Mouse (Mus musculus): ENCODE results near the gene Fli1.

The Fli1 gene

DNA sequence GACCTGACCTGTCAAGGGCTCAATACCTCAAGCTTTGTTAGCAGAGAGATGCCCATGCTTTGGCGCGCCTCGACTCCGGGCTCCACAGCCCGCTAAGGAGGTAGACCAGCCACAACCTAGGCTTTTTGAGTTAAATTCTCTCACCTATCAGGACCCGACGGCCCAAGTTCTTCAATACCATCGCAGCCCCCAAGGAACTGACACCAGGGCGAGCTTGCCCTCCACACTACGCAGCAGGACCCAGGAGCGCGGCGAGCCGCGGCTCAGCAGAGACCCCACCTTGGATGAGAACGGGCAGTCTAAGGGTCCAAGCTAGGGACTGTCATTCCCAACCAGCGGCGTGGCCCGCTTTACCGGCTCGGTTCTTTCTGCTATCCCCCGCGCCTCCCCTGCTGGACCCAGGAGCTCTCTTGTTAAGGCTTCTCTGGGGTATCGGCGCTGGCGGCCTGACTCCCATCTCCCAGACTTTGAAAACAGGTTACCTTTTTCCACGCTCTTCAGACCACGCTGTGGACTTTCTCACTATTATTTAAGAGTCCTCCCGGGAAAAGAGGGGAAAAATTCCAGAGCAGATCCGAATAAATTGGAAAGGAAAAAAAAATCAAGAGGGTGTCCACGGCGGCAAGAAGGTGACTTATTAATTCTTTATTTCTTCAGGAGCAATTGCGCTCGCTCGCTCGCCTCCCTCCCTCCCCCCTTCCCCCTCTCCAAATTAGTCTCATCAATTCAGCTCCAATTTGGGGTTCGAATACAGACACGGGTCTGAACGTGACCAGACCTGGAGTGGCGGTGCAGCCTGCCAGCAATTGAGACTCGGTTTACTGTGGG is at the start of gene Fli1:
TSS of gene Fli1 (minus strand) at position 650 of the 828 bp plus-strand sequence.
- peak; percentile 58 for DNase-seq (ENCODE audit: low read depth)

DNA sequence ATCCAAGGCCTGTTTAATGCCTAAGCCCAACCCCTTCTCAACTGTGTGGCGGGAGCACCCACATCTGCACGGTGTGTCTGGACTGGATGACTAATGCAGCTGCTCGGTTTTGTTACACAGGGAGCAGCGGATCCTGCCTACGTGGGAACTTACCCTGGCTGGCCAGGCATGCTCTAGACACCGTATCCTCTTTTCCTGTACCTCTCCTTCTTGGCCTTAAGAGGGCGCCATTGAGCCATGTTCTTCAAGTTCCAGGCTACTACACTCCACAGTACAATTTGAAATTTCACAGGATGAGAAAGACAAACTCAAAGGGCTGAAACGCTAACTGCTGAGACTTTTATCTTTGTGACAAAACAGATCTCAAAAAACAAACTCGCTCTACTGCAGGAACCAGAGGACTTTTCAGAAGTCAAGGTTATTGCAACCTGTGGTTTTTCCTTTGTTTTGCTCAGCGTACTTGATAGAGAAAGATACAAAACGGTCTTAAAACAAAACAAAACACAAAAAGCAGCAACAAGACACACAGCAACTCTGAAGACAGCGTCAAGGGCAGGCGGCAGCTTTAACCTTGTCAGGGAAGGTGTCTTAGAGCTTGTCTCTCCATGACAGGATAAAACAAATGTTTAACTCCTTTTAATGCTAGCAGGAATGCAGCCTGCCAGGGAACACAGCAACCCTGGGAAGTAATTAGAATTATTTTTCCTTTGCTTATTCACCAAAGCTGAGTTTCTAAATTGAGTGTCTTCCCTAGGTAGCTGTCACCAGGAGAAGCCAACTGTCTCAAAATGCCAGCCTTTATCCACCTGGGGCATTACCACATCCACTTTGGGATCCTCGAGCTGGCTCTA is 49.3 kb upstream of the Fli1 start:
- DNase-seq (ENCODE audit: low read depth), result peak; percentile 97

DNA sequence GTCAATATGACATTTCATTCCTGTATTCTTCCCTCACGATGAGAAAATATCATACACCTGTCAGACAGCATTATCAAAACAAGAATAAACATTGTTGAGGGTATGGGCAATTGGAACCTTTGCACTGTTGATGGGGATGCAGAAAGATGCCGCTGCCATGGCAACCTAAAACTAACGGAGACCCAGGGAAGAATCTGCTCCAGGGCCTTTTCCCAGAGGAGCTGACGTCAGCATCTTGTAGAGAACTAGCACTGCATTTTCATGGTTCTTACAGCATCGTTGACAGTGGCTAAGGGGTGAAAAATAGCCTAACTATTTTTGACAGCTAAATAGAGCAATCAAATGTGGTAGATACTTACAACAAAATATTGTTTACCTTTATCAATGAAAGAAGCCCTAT is 47.9 kb upstream of the Fli1 start:
- no peak for DNase-seq (ENCODE audit: low read depth)

DNA sequence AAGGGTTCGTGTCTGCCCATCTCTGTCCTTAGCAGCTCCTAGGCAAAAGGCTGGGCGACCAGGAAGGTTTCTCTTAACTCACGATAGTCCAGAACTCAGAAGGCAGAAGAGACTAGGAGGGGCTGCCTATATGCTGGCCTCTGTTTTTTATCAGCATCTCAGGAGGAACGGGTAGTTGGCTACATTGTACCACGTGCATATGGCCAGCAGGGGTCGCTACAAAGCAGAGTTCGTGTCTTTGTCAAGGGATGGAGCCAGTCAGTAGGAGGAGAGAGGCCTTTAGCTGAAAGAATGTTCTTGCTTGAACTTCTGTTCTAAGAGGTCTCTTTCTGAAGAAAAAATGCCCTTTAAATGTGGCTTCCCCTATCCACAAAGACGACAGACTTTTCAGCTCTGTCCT is 47.2 kb upstream of the Fli1 start:
- DNase-seq (ENCODE audit: low read depth), result peak; percentile 94

DNA sequence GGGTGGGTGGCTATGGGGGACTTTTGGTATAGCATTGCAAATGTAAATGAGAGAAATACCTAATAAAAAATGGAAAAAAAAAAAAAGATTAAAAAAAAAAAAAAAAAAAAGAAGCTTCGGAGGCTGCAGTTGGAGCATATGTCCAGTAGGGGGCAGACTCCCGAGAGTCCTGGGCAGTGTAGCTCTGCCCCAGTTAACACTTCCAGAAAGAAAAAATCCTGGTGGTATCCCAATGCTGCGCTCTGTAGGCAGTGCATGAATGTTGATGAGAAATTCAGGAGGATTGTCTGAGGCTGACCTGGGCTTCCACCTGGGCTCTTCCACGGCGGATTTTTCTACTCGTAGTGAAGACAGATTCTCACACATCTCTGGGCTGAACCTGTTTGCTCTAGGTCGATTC is 42.7 kb upstream of the Fli1 start:
- DNase-seq (ENCODE audit: low read depth), result peak; percentile 49

DNA sequence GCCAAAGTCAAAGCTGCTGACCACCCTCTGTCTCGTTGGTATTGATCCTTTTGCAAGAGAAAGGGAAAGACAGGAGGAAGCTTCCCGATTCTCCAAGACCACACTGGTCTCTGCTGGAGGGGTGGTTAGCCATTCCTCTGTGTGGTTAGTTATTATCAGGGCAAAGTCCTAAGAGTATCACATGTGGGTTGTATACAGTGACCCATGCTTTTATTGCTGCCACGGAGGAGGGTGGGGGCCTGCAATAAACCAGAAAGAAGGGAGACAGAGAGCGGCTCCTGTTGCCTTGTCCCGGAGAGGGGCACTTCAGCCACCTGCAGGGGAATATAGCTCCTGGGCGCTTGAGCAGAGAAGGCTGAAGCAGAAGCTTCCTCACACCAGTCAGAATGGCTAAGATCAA is 41.2 kb upstream of the Fli1 start:
- DNase-seq (ENCODE audit: low read depth), result no peak

DNA sequence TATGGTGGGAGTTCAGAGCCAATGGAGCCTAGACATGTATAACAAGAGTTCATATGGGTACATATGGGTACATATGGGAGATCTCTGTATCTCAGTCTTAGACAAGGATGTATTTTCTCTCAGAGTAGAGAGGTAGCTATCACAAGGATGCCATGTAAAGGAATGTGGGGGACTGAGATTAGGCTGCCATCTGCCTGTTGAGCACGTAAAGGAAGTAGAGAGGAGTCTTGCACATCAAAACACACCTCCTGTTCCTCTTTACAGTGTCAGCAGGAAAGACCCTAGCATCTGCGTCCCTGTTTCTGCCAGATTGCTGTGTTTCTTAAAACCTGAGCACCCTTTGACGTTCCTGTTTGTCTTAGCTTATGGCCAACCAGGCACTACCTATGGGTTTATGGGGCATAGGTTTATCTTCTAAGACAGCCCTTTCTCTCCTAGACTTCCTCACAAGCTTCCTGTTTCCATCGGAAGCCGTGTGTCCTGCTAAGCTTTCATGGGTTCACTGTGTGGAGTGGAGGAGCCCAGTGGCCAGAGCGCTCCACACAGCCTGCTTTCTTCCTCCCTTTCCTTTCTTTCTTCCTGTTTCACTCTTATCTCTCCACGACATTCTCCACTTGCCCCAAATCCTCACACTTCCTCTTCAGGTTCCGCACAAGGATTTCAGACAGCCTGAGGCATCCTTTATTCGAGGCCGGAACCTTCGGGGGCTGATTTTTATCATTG is 39.4 kb upstream of the Fli1 start:
- DNase-seq (ENCODE audit: low read depth), result peak; percentile 76

DNA sequence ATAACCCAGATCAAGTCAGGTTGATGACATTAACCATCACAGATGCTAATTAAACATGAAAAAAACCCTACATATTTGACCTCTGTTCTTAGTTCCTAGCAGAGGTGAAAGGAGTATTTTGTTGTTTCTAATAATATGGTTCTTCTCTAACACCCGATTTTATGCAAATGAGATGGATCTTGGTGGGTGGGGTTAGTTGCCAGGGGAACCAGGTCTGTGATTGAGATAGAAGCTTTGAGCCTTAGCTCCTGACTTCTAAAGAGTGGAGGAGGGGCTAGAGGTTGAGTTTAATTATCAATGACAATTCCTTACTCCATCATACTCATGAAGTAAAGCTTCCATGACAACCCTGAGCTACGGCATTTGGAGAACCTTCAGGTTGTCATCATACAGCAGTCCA is 35.8 kb upstream of the Fli1 start:
- no peak for DNase-seq (ENCODE audit: low read depth)

DNA sequence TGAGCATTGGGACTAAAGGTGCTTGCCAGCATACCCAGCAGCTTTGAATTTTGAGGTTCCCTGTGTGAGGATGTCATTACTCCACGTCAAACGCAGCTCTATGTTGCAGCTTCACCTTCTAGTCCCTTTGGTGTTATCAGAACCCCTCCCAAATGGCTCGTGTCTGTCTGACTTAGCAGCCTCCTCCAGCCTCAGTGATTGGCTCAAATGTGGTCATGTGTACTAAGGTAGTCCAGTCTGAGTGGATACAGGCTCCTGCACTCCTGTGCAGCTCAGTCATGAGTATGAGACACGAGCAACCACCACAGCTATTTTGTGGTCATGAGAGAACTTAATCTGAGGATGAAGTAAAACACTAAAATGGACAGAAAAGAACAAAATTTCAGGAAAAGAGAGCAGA is 31.0 kb upstream of the Fli1 start:
- DNase-seq (ENCODE audit: low read depth), result no peak

DNA sequence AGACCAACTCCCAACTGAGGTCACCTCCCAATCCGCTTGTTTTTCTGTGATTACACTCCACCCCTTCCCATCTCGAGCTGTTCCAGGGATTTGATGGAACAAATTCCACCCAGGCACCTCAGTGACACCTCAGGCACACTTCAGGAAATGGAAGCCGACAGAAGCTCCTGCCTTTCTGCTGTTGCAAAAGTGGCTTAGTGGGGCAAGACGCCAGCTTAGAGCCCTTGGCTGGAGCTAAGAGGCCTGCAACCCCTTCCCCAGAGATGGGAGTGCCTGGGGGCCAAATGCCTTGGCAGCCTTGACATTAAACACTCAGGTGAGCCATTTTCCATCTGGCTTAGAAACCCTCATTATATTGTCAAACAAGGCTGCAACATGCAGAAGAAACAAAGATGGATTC is 29.0 kb upstream of the Fli1 start:
- no peak for DNase-seq (ENCODE audit: low read depth)

DNA sequence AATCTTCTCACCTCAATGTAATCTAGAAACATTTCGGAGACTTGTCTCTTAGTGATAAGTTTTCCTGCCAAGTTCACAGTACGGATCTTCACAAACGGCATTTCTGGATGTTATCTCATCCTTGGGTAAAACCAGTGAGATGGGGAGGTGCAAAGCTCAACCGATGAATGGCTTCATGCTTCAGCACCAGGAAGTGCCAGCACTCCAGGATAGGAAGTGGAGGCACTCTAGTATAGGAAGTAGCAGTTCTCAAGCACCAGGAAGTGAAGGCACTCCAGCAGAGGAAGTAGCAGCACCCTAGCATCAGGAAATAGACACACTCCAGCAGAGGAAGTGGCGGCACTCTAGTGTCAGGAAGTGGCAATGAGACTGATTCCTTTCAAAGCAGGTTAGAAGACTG is 27.9 kb upstream of the Fli1 start:
- DNase-seq (ENCODE audit: low read depth), result peak; percentile 81

DNA sequence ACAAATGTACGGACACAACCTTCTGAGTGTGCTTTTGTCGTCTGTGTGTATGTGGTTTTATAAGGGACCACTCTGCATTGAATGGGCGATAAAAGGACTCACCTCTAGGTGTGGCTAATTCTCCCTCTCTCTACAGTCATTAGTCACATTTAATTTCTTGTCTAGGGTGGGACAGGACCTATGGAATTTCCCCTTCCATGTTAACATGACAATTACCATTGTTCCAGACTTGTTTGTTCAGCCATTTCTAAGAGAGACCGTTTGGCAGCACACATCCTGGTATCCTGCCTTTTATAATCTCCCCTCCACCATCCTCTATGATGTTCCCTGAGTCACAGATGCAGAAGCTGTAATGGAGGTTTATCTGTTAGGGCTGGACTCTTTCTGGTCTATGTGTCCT is 26.6 kb upstream of the Fli1 start:
- no peak for DNase-seq (ENCODE audit: low read depth)

DNA sequence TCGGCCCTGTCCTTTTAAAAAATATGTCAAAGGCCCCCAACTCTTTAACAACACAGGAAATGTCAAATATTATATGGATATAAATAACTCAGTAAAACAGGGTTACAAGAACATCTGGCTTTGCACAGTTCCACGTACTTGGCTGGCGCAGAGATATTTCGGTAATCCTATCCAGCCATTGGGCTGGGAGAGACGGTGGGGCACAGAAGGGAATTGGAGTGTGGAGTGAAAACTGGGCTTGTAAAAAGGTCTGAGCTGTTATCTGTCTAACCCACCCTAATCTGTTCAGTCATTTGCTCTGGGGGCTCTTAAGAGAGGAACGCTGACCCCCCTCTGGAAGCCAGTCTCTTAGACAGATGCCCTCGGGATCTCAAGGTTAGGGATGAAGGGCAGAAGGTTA is 24.9 kb upstream of the Fli1 start:
- no peak for DNase-seq (ENCODE audit: low read depth)

DNA sequence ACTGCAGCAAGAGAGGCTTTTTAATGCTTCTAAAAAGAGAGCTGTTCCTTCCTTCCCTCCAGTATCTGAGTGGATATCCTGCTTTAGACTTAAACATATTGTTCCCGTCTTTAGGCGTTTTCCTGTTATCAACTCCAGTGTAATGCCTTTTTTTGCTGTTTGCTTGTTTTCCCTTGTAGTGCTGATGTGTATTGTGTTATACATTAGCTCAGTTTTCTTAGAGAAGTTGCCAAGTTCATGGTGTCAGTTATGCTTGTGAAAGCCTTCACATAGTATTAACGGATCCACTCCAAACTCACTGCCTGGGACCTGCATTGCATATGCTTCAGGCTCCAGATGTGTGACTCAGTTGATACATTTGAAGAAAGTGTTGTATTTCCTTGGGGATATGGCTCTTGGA is 22.6 kb upstream of the Fli1 start:
- no peak for DNase-seq (ENCODE audit: low read depth)

DNA sequence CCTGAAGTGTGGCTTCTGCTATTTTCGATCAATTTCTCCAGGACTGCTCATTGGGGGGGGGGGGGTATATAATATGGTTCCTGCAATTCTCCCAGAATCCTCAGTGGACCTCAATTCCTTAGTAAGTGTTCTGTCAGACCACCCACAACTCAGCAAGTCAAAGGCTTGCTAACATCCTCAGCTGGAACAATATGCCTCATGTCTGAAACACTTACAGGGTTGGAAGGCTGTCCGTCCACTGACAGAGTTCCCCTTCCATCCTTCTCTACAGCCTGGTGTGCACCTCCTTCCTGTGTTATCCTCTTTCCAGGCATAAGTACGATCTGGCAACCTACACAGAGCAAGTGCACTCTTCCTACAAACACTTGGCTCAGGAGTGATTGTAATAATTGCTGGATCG is 20.2 kb upstream of the Fli1 start:
- DNase-seq (ENCODE audit: low read depth), result no peak

DNA sequence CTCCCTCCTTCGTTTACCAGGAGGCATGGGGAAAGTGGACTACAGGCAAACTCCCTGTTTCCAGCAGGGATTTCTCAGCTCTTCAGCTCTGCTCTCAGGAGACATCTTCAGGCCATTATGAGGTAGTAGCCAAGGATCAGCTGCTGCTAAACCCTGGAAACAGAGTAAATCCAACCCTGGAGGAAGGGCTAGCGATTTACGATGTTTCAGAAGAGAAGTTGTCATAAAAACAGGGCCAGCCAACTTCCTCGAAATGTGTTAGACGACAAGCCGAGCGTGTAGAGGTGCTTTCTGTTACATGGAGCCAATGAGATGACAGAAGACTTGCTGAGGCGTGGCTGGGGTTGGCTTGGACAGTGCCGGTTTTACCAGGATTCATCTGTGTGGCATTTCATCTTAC is 19.7 kb upstream of the Fli1 start:
- peak; percentile 56 for DNase-seq (ENCODE audit: low read depth)

DNA sequence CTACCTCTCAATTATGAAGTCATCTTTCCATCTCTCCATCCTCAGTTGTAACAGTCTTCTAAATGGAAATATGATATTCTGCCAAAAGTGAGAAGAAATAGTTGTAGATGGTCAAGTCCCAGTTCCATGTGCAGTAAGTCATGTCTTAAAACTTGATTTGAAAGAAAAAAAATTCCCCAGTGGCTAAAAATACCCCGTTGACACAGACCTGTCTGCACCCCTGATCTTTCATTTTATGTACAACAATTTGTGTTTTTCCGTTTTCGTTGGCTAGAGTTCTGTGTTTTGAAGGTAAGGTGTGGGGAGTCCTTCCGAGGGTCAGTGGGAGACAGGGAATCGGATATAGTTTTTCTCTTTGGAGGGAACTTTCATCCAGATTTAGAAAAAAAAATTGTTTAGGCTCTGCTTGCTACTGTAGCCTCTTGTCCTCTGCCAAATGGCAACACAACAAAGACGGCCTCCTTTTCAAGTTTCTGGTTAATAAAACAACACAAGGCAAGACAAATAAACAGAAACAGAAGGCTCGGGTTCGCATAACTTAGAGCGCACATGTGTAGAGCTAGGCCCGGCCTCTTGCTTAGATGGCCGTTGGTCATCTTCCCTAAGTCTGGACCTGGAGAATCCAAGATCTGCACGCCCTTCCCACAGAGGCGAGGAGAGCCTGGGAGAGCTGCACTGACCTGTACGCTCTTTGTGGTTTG is 18.7 kb upstream of the Fli1 start:
- DNase-seq (ENCODE audit: low read depth), result no peak

DNA sequence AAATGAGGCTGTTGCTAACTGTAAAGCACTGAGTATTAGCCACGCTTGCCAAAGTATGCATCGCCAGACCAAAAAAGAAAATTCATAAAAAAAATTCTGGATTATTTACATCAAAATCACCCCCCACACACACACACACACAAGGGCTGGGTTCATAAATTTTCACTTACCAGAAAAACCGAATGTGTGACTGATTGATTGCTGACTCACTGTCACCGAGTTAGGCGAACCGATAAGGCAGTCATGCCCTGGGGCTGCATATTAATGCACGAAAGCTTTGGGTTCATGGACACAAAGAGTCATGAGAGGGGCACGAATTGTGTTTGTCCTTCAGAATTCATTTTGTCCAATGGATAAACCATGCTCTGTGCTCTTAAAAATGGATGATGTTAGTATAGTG is 17.2 kb upstream of the Fli1 start:
- DNase-seq (ENCODE audit: low read depth), result no peak

DNA sequence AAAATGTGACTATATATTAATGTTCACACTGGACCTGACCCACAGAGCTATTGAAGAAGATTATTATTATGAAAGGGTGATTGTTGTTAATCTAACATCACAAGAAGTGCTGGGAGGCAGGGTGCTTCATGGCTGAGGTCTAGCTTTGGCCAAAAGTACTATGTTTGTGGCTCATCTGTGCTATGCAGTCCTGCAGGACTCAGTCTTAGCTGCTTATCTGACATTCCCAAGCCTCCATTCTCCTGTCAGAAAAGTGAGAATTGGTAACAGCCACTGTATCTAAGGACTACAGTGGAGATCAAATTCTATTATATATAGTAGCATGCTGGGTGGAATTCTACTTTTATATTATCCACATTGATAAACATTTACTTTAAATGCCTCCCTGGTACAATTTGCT is 16.8 kb upstream of the Fli1 start:
- DNase-seq (ENCODE audit: low read depth), result no peak

DNA sequence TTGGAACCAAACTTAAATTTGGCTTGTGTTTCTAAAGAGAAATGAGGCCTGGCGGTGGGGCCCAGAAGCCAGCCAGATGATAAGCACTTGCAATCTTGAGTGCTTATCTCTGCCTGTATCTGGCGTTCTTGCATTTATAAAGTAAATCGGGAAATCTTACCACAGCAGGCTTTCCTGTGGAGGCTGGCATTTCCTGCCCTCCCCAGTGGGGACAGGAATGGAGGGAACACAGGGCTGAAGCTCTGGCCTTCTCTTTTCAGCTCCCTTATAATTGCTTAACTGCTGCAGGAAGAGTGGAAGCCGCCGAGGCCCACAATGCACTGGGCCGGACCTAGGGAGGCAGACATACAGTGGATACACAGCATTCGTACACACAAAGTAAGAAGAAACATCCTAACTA is 13.7 kb upstream of the Fli1 start:
- no peak for DNase-seq (ENCODE audit: low read depth)

DNA sequence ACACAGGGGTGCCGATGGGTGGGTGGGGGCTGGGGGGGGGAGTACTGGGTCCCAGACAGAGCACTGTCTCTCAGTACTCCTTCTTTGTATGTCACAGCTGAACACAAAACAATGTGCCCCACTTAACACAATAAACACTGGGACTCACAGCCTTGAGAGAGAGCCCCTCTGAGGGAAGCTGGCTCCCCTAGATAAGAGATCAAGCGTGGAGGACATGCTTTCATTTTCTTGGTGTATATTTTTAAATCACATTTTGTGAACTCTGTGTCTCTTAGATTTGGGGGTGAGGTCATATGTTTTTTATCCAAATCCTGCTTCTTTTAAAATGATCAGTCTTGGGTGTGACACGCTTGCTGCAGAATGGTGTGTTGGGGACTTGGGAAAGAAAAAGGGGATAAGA is 12.6 kb upstream of the Fli1 start:
- DNase-seq (ENCODE audit: low read depth), result no peak

DNA sequence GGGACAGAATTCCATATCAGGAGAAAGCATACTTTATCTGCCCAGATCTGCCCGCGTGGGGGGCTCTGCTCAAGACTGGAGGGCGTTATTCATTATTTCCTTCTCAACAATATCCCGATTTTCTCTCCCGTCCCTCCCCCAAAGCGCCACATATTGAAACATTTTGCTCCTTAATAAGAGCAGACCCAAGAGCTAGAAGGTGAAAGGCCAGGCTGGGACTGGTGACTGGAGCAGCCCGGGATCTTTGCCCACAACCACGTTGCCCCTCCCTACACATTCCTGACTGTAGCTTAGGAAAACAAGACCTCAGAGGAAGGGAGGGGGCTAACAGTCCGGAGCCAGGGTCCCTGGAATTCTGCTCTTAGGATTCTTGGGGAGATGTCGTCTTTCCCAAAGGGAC is 7.9 kb upstream of the Fli1 start:
- no peak for DNase-seq (ENCODE audit: low read depth)

Measured in naive thymus-derived CD4-positive, alpha-beta T cell, adult 2 months (primary cell).